Comparison of ENCODE assay signal across 12 mouse cellular contexts in genomic region chr6:95500771-95501170, GRCm38 (mm10).
"Had no signal": no experiment of that assay in that cellular context is flagged by ENCODE, and none has a peak within 500 bp of the region (broad histone marks: within the 10 kb centered on the region; RNA-seq: fewer than 3 reads in every experiment).

No protein-coding gene starts in this region.

- H3K4me3 ChIP-seq: limb, embryonic 15.5 days; liver, embryonic 15.5 days; neural tube, embryonic 12.5 days had no signal

- H3K36me3 ChIP-seq: limb, embryonic 15.5 days; liver, embryonic 15.5 days; neural tube, embryonic 12.5 days had no signal

- H3K27me3 ChIP-seq: limb, embryonic 15.5 days; liver, embryonic 15.5 days; neural tube, embryonic 12.5 days had no signal

- DNase-seq: kidney, adult 8-10 months; kidney, postnatal 25 days; layer of hippocampus, adult 9-11 months; layer of hippocampus, postnatal 36 days; lung, embryonic 14.5 days; lung, postnatal 14 days; midbrain, embryonic 14.5 days; right cerebral cortex, postnatal 4 days; thymus, postnatal 36 days had no signal

- H3K4me2 ChIP-seq: limb, embryonic 15.5 days; liver, embryonic 15.5 days; lung, embryonic 14.5 days; neural tube, embryonic 12.5 days had no signal

- H3K27ac ChIP-seq: limb, embryonic 15.5 days; liver, embryonic 15.5 days; neural tube, embryonic 12.5 days had no signal
